Mouse (Mus musculus) induced T-regulatory cell, adult 2 months (primary cell): ENCODE data around the gene Grm4.

Experiments used
- DNase-seq: peaks from one replicate; pipeline ENCODE4 v3.0.0-alpha.2; 2012; ENCODE audit warnings: low read depth

Gene Grm4

DNA sequence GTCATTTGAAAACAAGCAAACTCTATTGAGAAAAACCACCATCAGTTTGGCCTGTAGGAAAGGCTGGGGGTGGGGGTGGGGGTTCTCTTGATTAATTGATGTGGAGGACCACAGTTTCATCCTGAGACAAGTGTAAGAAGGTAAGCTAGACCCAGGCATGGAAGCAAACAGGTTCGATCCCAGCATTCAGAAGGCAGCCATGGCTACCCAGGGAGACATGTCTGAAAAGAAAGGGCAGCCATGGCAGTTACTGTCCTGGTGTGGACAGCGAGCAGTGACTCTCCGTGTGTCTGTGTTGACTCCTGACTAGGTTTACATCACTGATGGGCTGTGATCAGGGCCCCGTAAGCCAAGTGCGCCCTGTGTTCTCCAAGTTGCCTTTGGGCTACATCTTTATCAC, at the start of gene Grm4:
Gene Grm4 (minus strand): TSS at position 101 of the 400 bp plus-strand sequence.
- DNase-seq, result no peak

DNA sequence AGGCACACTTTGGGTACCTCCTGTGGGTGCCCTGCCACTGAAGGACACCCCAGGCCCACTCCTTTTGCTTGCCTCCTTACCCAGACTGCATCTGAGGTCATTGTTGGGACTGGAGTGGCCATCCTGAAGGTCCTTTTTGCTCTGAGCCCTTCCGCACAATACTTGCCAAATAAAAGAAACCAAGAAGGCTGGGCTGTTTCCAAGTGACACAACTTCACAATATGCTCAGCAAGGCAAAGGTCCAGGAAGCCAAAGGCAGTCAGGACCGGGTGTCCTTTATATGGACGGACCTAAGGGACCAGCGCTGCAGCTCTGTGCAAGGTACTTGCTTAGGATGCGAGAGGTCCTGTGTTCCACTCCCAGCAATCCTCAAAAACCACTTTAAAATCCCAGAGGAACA, 47.0 kb upstream of the Grm4 start:
- DNase-seq, result no peak

DNA sequence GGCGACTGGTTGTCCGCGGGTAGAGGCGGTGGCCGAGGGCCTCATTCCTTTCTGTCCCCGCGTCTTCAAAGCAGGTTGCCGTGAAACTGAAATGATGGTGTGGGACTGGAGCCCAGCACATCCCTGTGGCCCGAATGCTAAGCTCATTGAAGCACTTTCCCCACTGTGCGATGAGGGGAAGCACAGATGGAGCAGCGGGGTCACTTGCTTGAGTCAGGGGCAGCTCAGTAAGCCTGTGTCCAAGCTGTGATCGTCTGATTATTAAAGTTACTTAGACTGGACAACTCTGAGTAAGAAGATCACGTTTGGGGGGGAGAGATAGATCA, 44.7 kb upstream of the Grm4 start:
- no peak for DNase-seq

DNA sequence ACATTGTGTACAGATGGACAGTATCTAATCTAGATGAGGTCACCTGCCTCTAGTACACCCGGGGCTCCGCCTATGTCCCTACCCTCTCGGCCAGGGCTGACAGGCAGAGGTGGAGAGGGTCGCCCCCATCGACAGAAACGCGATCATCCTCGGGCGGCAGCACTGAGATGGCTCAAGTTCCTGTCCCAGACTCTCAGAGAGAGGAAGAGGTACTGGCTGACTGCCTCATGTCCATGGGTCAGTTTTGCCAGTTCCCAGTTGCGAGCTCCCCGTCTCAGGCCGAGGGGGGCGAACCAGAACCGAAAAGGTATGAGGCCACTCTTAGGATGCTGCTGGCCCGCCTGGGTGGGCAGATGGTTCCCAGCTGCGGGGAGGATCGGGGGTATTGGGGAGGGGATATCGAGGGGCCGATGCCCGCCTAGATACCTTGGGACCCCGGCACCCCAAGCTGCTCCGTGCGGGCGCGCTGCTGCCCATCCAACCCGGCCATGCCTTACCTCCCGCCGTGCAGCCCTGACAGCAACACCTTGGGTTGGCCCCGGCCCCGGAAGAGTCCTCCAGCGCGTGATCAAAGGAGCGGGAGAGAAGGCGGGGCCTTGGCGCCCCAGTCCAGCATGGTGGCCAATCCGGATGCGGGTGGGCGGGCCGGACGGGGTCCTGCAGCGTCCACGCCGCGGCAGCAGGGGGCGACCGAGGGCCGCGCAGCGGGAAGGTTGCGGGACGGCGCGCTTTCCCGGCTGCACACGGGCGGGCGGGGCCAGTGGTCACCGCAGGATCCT, 44.1 kb upstream of the Grm4 start, which contains the start of gene AI413582:
Gene AI413582 (minus strand): TSS at position 594 of the 779 bp plus-strand sequence.
- DNase-seq, result peak; percentile 97

DNA sequence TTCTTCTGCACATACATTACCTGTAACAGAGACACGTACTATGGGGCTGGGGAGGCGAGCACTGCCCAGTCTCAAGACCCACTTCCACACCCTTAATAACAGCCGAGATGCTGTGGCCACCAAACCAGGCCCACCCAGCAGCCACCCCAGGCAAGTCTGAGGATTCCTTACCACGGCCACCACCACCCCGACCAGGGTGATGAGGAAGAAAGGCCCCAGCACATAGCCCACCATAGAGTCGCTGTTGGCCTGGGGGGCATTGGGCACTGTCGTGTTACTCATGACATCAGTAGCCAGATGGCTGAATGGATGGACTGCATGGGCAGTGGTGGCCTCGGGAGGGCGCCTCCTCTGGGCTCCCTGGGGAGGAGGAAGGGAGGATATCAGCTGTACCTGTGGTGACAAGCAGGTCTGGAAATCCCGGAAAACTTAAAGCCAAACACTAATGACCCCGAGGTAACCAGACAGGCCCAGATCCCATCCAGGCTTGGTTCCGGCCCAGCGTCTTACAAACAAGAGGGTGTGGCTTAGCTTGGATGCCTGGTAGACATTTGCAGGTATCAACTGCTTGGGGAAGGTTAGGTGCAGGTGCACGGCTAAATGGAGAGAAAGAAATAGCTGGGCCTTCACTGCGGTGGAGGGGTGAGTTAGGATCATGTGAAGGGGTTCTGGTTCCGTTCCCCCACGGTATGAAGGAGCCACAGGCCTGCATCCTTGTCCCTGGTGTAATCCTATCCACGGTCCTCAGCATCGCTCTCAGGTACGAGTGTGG, 43.4 kb upstream of the Grm4 start:
- DNase-seq, result peak; percentile 66

DNA sequence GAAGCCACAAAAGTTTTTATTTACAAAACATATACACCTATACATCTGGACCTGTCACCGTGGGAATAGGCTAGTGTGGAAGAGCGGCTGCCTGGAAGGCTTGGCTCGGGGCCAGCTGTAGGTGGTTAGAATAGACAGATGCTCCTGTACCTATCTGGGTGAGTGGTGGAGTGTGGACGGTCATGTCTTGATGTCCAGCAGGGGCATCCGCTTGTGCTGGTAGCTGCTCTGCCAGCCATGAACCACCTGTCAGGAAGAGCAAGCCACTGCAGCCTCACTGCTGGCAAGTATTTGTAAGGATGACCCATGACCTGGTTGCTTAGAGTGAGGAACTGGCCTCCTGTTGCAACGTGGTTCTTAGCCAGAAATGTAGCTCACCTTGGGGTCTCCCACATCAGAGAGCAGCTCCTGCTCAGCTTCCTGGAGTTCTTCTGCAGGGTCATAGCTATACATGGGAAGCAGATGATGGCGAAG, 42.6 kb upstream of the Grm4 start:
- no peak for DNase-seq

DNA sequence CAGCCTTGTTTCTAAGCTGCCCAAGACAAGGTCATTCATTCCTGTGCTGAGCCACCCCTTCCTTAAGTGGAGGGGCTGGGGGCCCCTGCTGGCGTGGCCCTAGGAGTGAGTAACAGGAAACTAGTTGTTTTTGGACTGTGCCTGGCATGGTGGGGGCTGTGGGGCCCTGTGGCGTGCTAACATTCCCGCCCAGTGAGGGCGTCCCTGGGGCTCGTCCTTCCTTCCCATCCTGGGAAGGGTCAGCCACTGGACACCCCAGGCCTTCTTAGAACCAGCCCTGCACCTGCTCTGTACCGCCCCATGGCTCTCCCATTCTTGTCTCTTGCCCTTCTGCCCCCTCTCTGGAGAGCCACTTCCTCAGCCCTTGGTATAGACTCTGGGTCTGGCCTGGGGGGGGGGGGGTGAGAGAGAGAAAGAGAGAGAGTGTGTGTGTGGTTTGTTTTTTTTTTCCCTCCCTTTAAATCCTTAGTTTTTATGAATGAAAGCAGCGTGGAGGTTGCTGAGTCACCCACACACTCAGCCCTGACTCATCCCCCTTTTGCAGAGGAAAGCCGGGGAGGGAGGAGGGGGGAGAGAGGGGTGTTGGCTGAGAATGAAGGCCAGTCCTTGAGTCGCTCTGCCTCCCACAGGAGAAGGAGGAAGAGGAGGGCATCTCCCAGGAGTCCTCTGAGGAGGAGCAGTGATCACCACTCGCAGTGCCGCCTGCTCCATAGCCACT, 40.8 kb upstream of the Grm4 start:
- DNase-seq, result peak; percentile 57

DNA sequence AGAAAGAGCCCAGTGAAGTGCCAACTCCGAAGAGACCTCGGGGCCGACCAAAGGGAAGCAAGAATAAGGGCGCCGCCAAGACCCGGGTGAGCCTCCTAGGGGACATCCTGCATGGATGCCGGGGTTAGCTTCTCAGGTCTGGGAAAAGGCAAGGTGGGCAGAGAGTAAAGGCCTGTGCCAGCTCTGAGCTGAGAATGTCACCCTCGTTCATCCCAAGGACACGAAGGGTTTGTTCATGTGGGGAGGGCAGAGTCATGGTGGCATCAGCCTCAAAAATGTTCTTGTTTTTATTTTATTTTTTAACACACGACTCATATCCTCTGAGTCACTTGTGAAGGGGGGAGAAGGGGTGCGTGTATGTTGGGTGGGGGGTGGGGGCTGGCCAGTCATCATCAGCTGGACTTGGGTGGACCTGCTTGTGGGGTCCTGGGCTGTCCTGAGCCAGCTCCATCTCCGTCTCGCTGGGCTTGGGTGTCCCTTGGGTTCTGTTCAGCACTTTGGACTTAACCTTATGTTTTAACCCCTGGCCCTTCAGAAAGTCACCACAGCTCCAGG, 39.8 kb upstream of the Grm4 start:
- DNase-seq, result peak; percentile 21

DNA sequence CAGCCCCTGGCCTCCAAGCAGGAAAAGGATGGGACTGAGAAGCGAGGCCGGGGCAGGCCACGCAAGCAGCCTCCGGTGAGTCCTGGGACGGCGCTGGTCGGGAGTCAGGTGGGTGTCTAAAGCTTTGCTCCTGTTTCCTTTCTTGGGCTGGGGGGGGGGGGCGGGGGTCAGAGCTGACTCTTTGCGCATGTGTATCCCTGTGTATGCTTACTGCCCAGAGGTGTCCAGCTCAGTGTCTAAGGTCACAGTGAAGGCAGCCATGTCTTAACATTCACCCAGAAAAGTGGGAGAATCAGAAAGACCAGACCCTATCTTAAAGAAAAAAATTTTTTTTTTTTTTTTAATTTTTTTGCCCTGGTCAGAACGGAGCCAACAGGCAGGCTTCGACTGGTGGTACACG, 38.4 kb upstream of the Grm4 start:
- no peak for DNase-seq

DNA sequence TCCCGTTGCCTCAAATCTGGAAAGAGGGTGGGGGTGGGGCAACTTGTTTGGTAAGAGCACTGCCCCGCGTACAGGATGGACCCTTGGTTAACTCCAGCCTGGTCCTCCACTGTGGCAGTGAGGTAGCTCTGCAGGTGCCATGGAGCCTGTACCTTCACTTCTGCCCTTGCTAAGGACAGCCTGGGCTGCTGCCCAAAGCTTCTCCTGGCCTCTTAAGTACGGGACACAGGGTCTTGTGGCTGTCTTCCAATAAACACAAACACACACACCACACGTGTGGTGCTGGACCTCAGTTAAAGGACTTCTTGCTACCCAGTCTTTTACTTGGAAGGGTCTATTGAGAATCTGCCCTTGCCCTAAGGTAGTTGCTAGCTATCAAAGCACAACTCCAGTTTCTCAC, 37.6 kb upstream of the Grm4 start:
- DNase-seq, result peak; percentile 50

DNA sequence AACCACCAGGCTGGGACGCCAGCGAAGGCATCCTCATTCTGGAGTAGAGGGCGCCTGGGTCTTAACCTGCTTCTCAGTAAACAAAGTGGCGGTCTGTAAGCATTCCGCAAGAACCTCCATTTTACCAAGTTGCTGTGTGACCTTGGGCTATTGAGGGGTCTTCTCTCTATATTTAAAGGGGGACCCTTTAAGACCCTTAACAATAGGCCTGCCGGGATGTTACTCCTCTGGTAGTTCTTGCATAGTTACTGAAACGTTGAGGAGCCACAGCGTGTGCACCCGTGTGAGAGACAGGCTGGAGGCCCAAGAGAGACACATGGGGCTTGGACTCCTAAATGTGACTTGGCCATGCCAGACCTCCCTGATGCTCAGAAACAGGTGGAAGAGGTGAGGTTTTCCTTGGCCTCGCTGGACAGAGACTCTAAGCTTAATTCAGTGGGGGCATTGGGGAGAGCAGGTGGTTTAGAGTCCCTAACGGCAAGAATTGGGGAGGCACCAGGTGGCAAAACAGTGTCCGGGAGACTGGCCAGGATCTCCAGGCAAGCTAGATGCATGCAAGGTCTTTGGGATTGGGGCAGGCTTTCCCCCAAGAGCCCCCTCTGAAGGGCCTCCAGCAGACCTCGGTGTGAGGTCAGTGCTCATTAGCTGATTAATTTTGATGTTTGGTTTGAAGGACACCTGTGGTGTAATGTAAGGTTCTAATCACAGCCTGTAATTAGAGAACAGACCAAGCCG, 36.9 kb upstream of the Grm4 start:
- no peak for DNase-seq

DNA sequence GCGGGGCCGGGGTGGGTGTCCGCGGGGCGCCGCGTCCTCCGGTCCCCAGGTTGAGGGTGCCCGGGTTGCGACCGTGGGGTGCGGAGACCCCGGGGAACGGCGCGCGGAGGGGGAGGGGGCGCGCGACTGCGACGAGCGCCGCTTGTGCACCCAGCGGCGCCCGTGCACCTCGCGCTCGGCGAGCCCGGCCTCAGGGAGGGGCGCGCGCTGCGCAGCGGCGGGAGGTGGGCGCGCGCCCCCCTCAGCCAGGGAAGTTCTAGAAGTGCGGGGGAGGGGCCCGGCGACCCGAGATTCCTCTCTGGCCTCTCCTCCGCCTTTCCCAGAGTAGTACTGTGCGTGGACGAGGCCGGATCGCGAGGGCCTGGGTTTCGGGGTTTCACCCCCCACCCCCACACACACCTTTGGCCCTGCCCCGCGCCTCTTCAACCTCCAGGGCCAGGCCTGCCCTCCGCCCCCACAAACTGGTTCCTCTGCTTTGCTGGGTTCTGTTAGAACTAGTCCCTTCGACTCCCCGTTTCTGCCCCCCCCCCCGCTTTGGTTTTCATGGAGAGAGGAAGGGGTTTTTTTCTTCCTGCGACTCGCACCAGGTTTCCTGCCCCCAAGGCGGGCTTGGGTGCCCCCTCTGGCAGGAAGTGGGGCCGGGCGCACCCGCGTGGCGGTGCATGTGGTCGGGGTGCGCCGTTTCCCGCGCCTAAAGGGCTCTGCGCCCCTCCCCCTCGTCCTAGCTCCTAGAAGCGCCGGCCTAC, 36.2 kb upstream of the Grm4 start:
- peak; percentile 90 for DNase-seq

DNA sequence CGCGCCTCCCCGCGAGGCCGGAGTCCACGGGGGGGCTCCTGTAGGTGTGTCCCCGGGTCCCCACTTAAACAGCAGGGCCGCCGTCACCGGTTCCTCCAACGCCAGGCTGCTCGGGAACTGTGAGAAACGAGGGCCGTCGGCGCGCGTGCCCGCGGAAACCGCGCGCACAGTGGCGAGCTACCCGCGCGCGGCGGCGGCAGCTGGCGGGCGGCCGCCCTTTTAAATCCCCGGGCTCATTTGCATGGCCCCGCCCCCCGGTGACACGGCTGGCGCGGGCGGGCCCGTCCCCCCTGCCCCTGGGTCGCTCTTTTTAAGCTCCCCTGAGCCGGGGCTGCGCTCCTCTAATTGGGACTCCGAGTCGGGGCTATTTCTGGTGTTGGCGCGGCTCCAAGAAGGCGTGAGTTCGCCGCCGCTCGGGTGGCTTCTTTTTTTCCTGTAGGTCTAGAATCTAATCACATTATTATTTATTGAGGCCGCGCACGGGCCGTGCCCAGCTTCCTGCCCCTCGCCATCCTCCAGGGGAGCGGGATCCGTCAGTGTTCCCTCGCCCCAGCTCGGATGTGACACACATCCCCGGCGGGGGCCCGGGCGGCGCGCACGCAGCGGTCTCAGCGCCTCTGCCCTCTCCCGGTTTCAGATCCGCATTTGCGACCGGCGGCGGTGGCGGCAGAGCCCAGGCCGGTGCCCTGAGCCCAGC, 35.3 kb upstream of the Grm4 start, which contains the start of gene Hmga1:
Gene Hmga1 (plus strand): TSS at position 183 of the 697 bp plus-strand sequence.
- DNase-seq, result peak; percentile 96

DNA sequence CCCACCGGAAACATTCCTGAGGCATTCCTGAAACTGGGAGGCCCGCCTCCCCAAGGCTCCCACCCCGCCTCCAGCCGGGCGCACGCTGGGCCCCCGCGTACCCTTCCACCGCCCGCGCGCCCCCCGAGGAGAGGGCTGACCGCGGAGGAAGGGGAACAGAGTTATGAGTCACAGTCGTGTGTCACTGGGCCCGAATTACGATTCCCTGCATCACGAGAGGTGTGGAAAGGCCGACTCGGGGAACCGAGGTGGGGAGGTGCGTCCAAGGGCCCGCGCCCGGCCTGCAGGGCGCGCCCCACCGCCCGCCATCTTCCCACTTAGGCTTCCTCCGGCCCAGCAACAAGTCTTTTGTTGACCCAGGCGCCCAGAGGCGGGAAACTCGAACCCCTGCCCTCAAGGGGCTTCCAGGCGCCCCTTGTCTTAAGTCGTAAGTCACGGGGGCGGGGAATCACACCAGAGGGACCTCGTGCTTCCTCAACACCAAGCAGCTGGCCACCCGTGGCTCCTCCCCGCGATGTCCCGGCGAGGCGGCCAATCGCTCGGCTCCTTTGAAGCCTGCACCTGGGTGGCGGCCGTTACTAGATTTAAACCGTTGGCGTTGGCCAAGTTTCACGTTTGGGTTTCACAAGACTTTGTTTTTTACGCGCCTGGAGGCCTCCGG, 34.4 kb upstream of the Grm4 start:
- DNase-seq, result peak; percentile 91

DNA sequence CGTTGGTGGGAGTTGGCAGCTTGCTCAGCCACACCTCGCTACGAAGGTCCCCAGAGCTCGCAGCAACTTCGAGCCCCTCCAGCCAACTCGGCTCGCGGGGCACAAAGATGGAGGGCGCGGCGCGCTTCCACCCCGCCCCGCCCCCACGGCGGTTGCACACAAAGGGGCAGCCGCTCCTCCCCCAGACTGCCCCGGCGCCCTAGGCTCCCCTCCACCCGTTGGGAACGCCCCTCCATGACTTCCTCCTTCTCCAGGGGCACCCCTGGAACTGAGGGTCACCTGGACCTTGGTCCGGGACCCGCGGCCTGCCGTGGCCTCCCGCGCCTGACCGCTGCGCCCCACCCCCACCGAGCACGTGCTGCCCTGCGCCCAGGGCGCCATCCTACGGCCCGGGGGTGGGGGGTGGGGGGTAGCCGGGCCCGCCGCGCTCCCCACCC, 33.9 kb upstream of the Grm4 start:
- DNase-seq, result peak; percentile 69

DNA sequence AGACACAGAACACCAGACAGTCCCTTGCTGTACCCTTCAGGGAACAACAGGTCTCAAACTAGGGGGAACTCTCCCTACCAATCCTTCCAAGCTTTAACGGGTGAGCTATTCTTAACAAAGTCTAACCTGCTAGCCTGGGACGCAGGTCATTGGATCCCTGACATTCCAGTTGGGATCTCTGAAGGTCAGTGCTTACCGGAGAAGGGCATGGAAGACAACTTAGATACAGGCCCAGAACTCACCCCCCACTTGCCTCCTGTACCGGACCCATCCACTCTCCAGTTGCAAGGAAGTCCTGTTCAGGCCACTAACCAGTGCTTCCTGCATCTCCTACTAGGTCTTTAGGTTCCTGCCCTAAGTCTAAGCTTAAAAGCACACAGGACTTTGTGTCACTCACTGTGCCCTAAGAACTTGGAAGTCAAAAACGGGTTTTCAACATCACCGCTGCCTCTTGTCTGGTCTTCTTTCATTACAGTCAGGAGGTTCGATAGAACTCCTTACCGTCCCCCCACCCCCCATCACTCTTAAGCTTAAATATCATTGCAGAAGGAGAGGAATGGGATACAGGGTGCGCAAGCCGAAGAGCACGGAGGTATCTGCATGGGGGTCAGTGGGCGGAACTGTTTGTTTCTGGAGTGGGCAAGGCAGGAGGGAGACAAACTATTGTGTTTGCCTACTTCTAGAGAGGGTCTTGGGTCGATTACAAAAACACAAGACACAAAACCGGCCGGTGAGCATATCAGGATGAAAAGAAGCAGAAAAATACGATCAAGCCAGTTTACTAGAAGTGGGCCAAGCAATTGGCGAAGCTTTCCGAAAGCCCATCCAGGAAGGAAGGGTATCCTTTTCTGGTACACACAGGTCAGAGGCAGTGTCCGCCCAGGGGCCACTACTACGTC, 33.1 kb upstream of the Grm4 start:
- peak; percentile 40 for DNase-seq

DNA sequence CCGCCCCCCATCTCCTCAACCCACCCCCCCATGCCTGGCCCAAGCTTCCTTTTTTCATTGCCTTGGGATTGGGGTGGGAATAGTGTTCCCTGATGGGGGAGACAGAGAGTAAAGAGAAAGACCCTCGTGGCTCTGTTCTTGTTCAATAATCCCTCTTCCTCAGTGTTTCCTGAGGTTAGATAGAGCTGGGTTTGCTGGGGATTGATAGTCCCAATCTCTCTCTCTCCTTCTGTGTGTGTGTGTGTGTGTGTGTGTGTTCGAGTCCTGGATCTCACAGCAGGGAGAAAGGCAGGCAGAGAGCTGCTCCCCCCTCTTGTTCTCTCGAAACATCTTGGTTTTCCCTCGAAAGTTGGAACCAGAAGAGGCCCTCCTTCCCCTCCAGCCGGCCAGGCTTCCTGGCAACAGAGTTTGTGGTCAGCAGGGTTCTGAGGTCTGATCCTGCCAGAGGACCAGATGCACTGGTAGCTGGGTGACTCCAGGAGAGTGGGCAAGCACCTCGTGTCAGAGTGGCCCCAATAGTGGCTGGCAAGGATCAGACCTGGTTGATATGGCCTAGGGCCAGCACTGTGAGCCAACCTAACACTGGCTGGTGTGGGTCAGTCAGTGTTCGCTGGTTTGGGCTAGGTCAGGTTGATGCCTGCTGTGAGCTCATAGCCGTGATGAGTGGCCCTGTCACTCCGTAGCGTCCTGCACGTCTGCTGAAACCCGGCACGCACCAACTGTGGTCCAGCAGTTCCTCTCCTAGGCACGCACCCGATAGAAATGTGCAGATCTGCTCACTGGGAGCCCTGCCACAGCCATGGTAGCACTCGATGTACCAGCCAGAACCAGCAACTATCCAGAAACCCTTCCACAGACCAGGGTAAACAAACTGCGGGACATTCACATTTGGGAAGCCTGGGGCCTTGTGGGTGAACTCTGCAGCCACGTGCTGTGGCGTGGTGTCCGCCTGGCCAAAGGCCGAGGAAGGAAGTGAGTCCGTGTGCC, 31.3 kb upstream of the Grm4 start:
- no peak for DNase-seq
